Mouse (Mus musculus) regulatory T cell (primary cell): ENCODE measurements around the gene Fabp1.

Experiments
- in situ Hi-C: fragments of 300-600 bp; cut with MboI, MseI; formaldehyde crosslinking; loops from one replicate; pipeline ENCODE4 v1.15.1; 2025; ENCODE audit warnings: high pct_unique_total_duplicates

Gene Fabp1

DNA sequence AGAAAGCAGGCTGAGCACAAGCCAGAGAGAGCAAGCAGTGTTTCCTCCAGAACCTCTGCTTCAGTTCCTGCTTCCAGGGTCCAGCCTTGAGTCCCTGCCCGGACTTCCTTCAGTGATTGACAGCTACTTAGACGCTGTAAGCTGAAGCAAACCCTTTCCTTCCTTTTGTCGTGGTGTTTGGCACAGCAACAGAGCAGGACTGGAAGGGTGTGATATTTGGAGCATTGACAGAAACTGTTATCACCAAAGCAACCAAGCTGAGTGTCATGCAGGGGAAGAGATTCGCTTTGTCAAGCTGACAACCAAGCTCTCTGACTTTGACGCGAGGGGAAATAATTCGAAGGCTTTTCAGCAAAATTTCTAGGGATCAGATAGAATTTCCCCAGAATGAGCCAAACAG is 12.3 kb downstream of the Fabp1 start:
- in situ Hi-C loops: loop anchor here (10.0 kb wide), 1 partner anchor 303 kb away; no protein-coding TSS in a partner anchor

DNA sequence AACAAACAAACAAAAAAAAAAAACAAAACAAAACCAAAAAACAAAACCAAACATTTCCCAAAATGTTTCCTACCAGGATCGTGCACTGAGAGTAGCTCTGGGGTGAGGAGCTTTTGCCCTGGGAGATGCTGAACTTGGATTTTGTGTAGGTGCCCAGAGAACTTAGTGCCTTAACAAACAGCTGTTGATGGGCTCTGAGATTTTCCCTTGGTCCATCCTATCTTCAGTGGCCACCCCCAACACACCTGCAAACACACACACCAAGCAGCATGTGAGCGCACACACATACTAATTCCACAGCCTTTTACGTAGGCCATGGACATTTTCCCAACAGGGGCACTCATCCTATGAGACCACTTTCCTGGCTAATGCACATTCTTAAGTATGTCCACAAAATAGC is 12.8 kb downstream of the Fabp1 start:
- in situ Hi-C loops: loop anchor here (10.0 kb wide), 1 partner anchor 302 kb away; no protein-coding TSS in a partner anchor

DNA sequence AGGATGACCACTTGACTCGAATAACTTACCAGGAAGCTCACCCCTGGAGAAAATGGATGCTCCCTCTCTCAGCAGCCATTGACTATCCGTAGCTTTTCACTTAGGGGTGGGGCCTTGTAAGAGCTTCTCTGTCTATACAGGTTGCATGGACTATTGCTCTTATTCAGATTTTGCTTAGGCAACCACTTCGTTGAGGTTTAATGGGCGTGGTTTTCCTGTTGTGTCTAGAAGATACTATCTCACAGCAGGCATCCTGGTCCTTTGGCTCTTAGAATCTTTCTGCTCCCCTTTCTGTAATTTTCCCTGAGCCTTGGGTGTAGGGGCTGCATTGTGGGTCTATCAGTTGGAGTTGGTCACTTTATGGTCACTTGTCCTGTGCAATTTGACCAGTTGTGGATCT is 21.9 kb downstream of the Fabp1 start:
- in situ Hi-C loops: no loop called here

GRCm38 (mm10) chr6:71224184-71224943 is 24.7 kb downstream of the Fabp1 start:
- in situ Hi-C loops: no loop called here

DNA sequence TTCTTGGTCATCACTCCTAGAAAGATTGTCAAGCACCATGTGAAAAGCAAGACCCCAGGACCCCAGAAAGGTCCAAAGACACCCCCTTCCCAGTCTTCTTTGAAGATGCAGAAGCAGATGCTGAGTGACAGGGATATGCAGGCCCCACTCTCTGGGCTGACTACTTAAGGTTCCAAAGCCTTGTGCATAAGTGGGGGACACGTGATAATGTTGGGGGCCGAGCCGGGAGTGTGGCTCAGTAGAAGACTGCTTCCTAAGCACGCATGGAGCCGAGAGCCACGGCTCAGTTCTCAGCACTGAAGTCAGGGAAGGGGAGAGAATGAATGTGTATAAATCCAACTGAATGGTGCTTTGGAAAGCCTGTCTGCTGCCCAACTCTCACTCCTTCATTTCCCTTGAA is 26.9 kb downstream of the Fabp1 start:
- in situ Hi-C loops: no loop called here

- in situ Hi-C loops: no loop called here
Observed at GRCm38 (mm10) chr6:71227157-71227770, 27.6 kb downstream of the Fabp1 start.

GRCm38 (mm10) chr6:71235121-71235520 is 35.5 kb downstream of the Fabp1 start:
- in situ Hi-C loops: no loop called here

GRCm38 (mm10) chr6:71235944-71236343 is 36.3 kb downstream of the Fabp1 start:
- in situ Hi-C loops: no loop called here

DNA sequence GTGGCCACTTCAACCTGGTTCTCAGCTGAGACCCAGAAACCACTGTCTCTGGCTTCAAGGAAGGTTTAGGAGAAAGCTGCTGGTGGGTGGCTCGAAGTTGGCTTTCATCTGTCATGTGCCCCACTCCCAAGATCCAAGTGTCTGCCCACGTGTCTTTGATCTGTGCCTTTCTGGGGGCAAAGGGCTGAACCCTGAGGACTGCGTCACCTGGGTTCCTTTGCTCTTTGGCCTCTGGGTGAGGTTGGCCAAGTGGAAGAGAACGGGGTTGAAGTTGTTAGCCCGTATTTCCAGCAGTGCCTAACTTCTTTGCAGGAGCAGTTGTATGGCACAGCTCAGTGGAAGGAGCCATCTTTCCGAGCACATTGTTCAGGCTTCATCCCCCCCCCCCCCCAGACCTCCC is 36.9 kb downstream of the Fabp1 start:
- in situ Hi-C loops: no loop called here

DNA sequence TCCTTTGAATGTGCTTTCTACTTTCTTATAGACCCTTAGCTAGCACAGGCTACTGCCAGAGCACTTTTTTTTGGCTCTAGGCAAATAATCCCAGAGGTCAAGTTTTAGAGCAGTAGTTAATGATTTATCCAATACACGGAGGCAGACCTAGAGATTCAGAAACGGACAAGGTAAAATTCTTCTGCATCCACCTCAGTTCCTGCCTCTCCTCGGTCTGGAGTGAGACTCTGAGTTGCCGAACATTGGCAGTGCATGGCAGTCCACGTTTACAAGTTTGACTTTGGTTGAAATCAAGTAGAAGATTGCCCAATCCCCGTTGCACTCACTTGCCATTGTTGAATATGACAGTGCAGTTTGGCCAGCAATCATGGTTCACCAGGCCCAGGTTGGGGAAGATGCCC is 37.4 kb downstream of the Fabp1 start:
- in situ Hi-C loops: no loop called here

GRCm38 (mm10) chr6:71239069-71239750 is 39.6 kb downstream of the Fabp1 start:
- in situ Hi-C loops: no loop called here

DNA sequence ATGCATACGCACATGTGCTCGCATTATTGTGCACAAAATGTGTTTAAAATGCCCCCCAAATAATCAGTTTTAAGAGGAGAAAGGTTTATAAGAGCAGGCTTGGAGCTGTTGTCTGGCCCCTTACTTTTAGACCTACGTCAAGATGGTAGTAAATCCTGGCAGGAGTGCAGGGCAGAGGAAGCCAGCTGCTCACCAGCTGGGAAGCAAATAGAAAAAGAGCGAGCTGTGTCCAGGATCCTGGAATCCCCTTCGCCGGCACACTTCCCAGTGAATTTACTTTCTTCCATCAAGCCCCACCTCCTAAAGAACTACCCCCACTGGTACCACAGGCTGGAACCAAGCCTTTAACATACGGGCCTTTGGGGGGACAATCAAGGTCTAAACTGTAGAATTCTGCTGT is 41.2 kb downstream of the Fabp1 start:
- in situ Hi-C loops: loop anchor here (5.0 kb wide), 1 partner anchor 54 kb away; no protein-coding TSS in a partner anchor

- in situ Hi-C loops: loop anchor here (5.0 kb wide), 1 partner anchor 56 kb away; no protein-coding TSS in a partner anchor
Observed at GRCm38 (mm10) chr6:71242811-71243210, 43.2 kb downstream of the Fabp1 start.

- in situ Hi-C loops: loop anchor here (5.0 kb wide), 1 partner anchor 56 kb away; no protein-coding TSS in a partner anchor
Observed at GRCm38 (mm10) chr6:71243258-71243657, 43.6 kb downstream of the Fabp1 start.

GRCm38 (mm10) chr6:71248420-71248819 is 48.8 kb downstream of the Fabp1 start:
- in situ Hi-C loops: no loop called here

DNA sequence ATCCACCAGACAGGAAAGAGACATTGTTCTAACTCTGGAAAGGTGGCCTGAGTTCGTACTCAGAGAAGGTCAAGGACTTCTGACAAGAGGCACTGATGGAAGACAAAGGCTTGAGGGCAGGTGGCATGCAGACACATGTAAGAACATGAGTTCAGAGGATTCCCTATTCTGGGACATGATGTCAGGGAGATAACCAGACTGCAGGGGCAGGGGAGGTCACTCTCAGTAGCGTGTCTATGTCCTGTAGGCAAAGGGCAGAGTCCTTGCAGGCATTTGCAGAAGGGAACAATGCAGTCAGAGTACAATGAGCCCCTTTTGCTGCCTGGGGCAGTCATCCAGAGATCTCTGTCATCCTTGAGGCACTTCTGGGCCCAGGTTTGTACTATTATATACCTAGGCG is 50.0 kb downstream of the Fabp1 start:
- in situ Hi-C loops: no loop called here

DNA sequence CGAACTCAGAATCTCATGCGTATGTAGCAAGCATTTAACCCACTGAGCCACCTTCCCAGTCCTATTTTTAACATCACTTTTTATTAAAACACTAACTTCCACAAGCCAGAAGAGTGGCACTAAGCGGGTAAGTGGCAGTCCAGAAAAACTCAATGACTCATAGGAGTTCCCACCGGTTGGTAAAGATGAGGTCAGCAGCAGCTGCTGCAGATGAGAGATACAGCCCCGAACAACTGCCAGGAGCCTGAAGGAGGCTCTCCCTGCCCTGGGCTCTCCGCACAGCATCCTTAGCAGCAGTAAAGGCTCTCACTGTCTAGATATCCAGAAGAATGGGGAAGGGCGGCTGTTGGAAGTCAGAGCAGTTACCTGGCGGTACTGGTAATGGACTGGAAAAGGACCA is 51.3 kb downstream of the Fabp1 start:
- in situ Hi-C loops: no loop called here

DNA sequence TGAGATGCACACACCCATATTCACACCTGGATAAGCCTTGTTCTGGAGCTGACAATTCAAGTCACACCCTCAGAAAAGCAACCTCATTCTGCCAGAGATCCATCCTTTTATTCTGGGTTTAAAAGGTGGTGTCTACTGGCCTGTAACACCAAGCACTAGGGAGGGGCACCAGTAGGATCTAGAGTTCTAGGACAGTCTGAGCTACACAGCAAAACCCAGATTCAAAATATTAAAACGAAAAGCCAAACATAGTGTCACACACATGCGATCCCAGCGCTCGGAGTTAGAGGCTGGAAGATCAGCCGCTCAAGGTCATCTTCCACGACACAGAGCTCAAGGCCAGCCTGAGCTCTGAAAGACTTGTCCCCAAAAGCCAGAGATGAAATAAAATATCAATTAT is 54.8 kb downstream of the Fabp1 start:
- in situ Hi-C loops: no loop called here
